Mouse (Mus musculus) liver, postnatal 0 days (tissue): ENCODE measurements around the gene Dnajc6. TPM values are rescaled to one million over a fixed set of nuclear protein-coding genes. Genes with fewer than 3 reads are reported as not detected.

Experiments used
- ATAC-seq: fragments of 200-750 bp; cut with Nextera tagmentation; 2 replicates; pipeline ENCODE4 v1.8.0; 2017; ENCODE audit warnings: mild to moderate bottlenecking, moderate library complexity
- DNase-seq: peaks from one replicate; pipeline ENCODE4 v3.0.0-alpha.2; 2016
- H3K27ac ChIP-seq: fragments of 300-500 bp; sonication (generic); 2 replicates; pipeline ENCODE4 v1.5.1; 2014; ENCODE audit warnings: antibody characterized with exemption, moderate library complexity, mild to moderate bottlenecking, low read depth
- H3K27me3 ChIP-seq: fragments of 300-500 bp; sonication (generic); 2 replicates; pipeline ENCODE4 v1.6.1; 2014; ENCODE audit warnings: low read length, control low read depth, mixed read lengths; ENCODE audit not compliant: insufficient read depth
- H3K36me3 ChIP-seq: fragments of 300-500 bp; sonication (generic); replicated peaks from 2 replicates; pipeline ENCODE4 v1.6.1; 2014; ENCODE audit warnings: mild to moderate bottlenecking, control low read depth, low read length, moderate library complexity, mixed read lengths; ENCODE audit not compliant: insufficient read depth
- H3K4me1 ChIP-seq: fragments of 300-500 bp; sonication (generic); 2 replicates; pipeline ENCODE4 v1.6.1; 2014; ENCODE audit warnings: antibody characterized with exemption, mild to moderate bottlenecking, control low read depth; ENCODE audit not compliant: insufficient read depth
- H3K4me2 ChIP-seq: fragments of 300-500 bp; sonication (generic); 2 replicates; pipeline ENCODE4 v1.6.1; 2014; ENCODE audit warnings: low read depth, mild to moderate bottlenecking, low read length, moderate library complexity, mixed read lengths
- H3K4me3 ChIP-seq: fragments of 300-500 bp; sonication (generic); 2 replicates; pipeline ENCODE4 v1.5.1; 2014; ENCODE audit warnings: low read depth, low read length
- H3K9ac ChIP-seq: fragments of 300-500 bp; sonication (generic); replicated peaks from 2 replicates; pipeline ENCODE4 v1.6.1; 2014; ENCODE audit warnings: mild to moderate bottlenecking, moderate library complexity
- H3K9me3 ChIP-seq: fragments of 300-500 bp; sonication (generic); 2 replicates; pipeline ENCODE4 v1.6.1; 2016; ENCODE audit warnings: mild to moderate bottlenecking, control low read depth, low read length, mixed read lengths
- CTCF ChIP-seq: sonication (generic); IDR thresholded peaks from 2 replicates; pipeline ENCODE4 v1.5.1; 2016; ENCODE audit warnings: antibody characterized with exemption, low read depth
- EP300 ChIP-seq: IDR thresholded peaks from 2 replicates; pipeline ENCODE4 v1.6.1; 2016; ENCODE audit warnings: antibody characterized with exemption, low read depth, mild to moderate bottlenecking
- whole genome bisulfite sequencing: fragments of 180-500 bp; shearing (Covaris S2); extraction: QIAGEN DNeasy Blood & Tissue Kit; methylation state at CpG from one replicate; pipeline ENCODE4 v1.1.7; 2014; ENCODE audit not compliant: insufficient replicate concordance; 5-methylcytosine and 5-hydroxymethylcytosine counted together
- polyA plus RNA-seq: library from polyadenylated mRNA; unstranded; fragments of >200 nt; fragmentation: Nextera tagmentation; extraction: Ambion mirVana; gene quantifications from 2 replicates; pipeline ENCODE4 v1.2.1, GENCODE M21; 2015

The Dnajc6 gene
- polyA plus RNA-seq, 1 experiment from 2014 or later = 0.16 TPM

DNA sequence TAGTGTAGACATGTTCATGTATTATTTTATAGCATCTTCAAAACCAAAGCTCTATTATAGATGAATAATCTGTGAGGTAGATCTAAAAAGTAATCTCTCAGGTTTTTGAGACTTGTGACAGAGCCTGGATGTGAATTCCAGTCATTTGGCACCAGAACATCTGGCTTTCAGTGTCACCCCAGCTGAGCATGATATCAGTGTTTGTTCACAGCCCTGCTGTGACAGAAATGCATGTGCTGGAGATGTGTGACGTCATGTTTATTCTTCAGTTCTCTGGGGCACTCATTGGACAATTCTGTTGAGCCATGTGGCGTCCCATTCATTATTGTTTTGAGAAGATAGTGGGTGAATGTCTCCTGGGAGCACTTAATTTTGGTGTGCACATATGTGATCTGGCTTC lies 139.1 kb downstream of the Dnajc6 start:
- Histone ChIP-seq H3K4me2 (no peak overlapping the region), H3K4me1 (no peaks in the 10 kb centered on the region), H3K4me3 (no peak overlapping the region), H3K9ac (no peak overlapping the region), H3K27me3 (no peaks in the 10 kb centered on the region), H3K36me3 (no peaks in the 10 kb centered on the region), H3K27ac (no peak overlapping the region), H3K9me3 (no peaks in the 10 kb centered on the region)
- ATAC-seq (no peak), DNase-seq (no peak)
- 69% methylated on average over 2 of the region's 2 CpGs for WGBS
- TF ChIP-seq EP300 = no peak
- TF ChIP-seq CTCF = no peak

DNA sequence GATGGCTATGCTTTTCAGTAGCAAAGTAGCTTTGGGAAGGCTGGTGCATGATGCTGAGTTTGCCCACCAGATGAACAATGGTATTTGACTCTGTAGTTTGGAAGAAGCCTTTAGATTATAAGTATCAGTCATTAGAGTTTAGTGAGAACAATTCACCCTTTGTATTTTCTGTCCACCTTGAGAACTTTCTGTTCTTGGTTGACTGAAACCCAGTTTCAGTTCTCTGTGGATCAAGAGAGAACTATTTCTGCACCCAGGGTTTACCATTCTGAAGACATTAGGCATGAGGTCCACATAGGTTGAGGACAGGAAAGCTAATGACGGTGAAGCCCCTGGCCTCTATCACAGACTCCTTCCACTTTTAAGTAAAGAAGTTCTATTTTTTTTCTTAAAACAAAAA lies 141.0 kb downstream of the Dnajc6 start:
- no peak overlapping the region for H3K27ac ChIP-seq
- no peak for DNase-seq
- TF ChIP-seq CTCF (no peak), EP300 (no peak)
- H3K9ac ChIP-seq = no peak overlapping the region
- no peak overlapping the region for H3K4me3 ChIP-seq
- H3K4me1 ChIP-seq = no peaks in the 10 kb centered on the region
- no peaks in the 10 kb centered on the region for H3K36me3 ChIP-seq
- no peaks in the 10 kb centered on the region for H3K27me3 ChIP-seq
- H3K9me3 ChIP-seq = no peaks in the 10 kb centered on the region
- H3K4me2 ChIP-seq = no peak overlapping the region
- ATAC-seq = no peak
- 84% methylated on average over 1 of the region's 1 CpGs for WGBS

DNA sequence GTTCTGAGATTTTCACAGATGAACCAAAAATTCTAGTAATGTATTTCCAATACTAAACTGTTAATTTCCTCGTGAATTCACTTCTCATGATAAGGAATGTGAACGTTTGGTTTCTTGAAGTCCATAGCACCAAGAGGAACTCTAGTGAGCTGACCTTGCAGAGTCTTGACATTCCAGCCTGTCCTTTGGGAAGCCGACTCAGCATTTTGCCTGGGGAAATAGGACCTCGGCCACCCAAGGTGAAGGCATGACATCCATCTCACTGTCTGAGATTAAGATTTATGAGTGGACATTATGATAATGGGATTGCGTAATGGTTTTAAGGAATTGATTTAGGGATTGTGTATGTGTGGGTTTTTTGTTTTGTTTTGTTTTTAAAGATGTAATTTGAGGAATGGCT lies 144.2 kb downstream of the Dnajc6 start:
- no peaks in the 10 kb centered on the region for H3K27me3 ChIP-seq
- ATAC-seq (no peak), DNase-seq (no peak)
- WGBS = 67% methylated on average over 5 of the region's 5 CpGs
- H3K4me2 ChIP-seq = no peak overlapping the region
- H3K4me1 ChIP-seq = no peaks in the 10 kb centered on the region
- no peaks in the 10 kb centered on the region for H3K9me3 ChIP-seq
- no peak overlapping the region for H3K27ac ChIP-seq
- TF ChIP-seq CTCF (no peak), EP300 (no peak)
- H3K4me3 ChIP-seq = no peak overlapping the region
- H3K9ac ChIP-seq = no peak overlapping the region
- no peaks in the 10 kb centered on the region for H3K36me3 ChIP-seq

DNA sequence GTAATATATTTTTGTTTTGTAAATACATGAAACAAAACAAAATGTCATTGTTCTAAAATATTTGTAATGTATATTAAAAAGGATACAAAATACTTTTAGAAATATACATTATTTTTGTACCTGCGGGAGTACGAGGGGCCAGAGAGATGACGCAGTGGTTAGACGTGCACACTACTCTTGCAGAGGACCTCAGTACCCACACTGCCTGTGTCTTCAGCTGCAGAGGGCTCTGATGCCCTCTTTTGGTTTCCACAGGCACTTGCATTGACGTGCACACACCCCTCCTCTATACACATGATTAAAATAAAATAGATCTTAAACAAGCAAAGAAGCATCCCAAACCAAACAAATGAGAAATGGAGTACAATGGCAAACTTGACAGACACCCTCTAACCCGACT lies 146.3 kb downstream of the Dnajc6 start:
- Histone ChIP-seq H3K4me3 (no peak overlapping the region), H3K4me1 (0 out of 2 replicates have a peak, but pooled peaks cover 3% of the 10 kb centered on the region), H3K9me3 (no peaks in the 10 kb centered on the region), H3K4me2 (no peak overlapping the region), H3K27ac (no peak overlapping the region), H3K27me3 (no peaks in the 10 kb centered on the region), H3K9ac (no peak overlapping the region), H3K36me3 (no peaks in the 10 kb centered on the region)
- DNase-seq = no peak
- no peak for ATAC-seq
- no peak for TF ChIP-seq CTCF
- TF ChIP-seq EP300 = no peak
- 78% methylated on average over 6 of the region's 6 CpGs for WGBS

DNA sequence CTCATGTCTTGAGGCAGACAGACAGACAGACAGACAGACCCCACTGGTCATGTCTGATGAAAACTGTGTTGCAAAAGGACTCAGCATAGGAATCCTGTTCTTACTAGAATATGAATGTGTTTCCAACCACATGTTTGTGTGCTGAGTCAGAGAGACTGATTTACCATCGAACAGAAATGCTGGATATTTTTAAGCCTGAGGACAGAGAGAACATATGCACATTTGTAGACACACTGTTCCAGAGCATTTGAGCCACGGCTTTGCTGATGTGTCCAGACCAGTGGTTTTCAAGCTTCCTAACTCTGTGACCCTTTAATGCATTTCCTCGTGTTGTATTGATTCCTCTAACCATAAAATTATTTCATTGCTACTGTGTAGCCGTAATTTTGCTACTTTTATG lies 146.8 kb downstream of the Dnajc6 start:
- 68% methylated on average over 4 of the region's 4 CpGs for WGBS
- ATAC-seq (no peak), DNase-seq (no peak)
- H3K4me2 ChIP-seq = no peak overlapping the region
- 0 out of 2 replicates have a peak, but pooled peaks cover 3% of the 10 kb centered on the region for H3K4me1 ChIP-seq
- no peaks in the 10 kb centered on the region for H3K27me3 ChIP-seq
- TF ChIP-seq CTCF (no peak), EP300 (no peak)
- no peaks in the 10 kb centered on the region for H3K36me3 ChIP-seq
- no peaks in the 10 kb centered on the region for H3K9me3 ChIP-seq
- H3K9ac ChIP-seq = no peak overlapping the region
- no peak overlapping the region for H3K4me3 ChIP-seq
- no peak overlapping the region for H3K27ac ChIP-seq

DNA sequence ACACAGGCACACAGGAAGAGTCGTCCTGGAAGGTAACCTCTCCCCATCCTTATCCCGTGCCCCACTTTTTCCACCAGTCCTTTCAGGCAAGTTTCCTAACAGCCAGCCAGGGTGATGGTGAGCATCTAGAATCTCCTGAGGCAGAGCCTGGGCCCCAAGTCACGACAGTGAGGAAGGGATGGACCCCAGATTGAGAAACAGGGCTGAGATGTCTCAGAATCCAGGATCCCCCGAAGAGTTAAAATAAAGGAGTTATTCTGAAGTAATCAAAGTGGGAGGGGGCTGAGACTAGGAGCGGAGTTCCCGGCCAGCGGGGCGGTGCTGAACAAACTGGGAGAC lies 150.4 kb downstream of the Dnajc6 start:
- H3K4me3 ChIP-seq = peak overlapping the region; percentile 86
- no peaks in the 10 kb centered on the region for H3K36me3 ChIP-seq
- ATAC-seq = no peak
- no peaks in the 10 kb centered on the region for H3K27me3 ChIP-seq
- H3K4me2 ChIP-seq = peak overlapping the region; percentile 79
- peak overlapping the region; percentile 94; the same call in 1 of the 2 replicates for H3K27ac ChIP-seq
- DNase-seq = no peak
- peak overlapping the region; percentile 50 for H3K9ac ChIP-seq
- H3K4me1 ChIP-seq = peaks cover 19% of the 10 kb centered on the region
- TF ChIP-seq CTCF (no peak), EP300 (no peak)
- under 1% methylated on average over 8 of the region's 8 CpGs for WGBS
- no peaks in the 10 kb centered on the region for H3K9me3 ChIP-seq
